Mouse (Mus musculus): ENCODE results near the gene Chmp4b. TPM values are rescaled to one million over a fixed set of nuclear protein-coding genes. Genes with fewer than 3 reads are reported as not detected.

Gene Chmp4b
- polyA plus RNA-seq, 1 experiment from 2014 or later = 17.5 TPM

DNA sequence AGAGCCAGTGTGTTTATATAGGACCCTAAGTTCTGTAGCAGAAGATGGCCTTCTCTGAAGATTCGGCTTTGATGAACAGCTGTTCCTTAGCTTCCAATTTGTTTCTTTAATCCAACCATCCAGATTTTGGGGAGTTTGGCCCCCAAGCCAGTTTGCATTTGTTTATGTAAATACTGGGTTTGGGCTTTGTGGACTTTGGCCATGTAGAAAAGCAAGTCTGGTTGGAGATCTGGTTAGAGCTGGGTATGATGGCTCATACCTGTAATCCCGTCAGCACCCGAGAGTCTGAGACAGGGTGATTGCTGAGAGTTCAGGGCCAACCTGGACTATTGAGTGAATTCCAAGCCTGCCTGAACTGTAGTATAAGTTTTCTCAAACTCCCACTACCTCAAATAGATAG lies 34.3 kb downstream of the Chmp4b start:
- no peak for ATAC-seq (ENCODE audit: low read depth)
- Histone ChIP-seq H3K4me2 (no peak overlapping the region), H3K27me3 (no peaks in the 10 kb centered on the region), H3K4me3 (replicated peaks) (no peak overlapping the region), H3K27ac (no peak overlapping the region), H3K9ac (no peak overlapping the region), H3K4me1 (replicated peaks) (peaks cover 19% of the 10 kb centered on the region), H3K36me3 (peaks cover 20% of the 10 kb centered on the region), H3K9me3 (replicated peaks) (no peaks in the 10 kb centered on the region)
- no peak for DNase-seq
- 82% methylated on average over 3 of the region's 3 CpGs for WGBS (ENCODE audit: insufficient replicate concordance)

- no peak for DNase-seq
- WGBS (ENCODE audit: insufficient replicate concordance) = 44% methylated on average over 3 of the region's 3 CpGs
- Histone ChIP-seq H3K4me1 (replicated peaks) (peaks cover 12% of the 10 kb centered on the region), H3K27me3 (no peaks in the 10 kb centered on the region), H3K4me2 (no peak overlapping the region), H3K9ac (no peak overlapping the region), H3K9me3 (replicated peaks) (no peaks in the 10 kb centered on the region), H3K4me3 (replicated peaks) (no peak overlapping the region), H3K36me3 (peaks cover 28% of the 10 kb centered on the region), H3K27ac (no peak overlapping the region)
- ATAC-seq (ENCODE audit: low read depth) = no peak
Observed at GRCm38 (mm10) chr2:154686819-154687218, 35.3 kb downstream of the Chmp4b start.

- no peaks in the 10 kb centered on the region for H3K9me3 ChIP-seq (replicated peaks)
- DNase-seq (no peak), ATAC-seq (ENCODE audit: low read depth) (no peak)
- H3K36me3 ChIP-seq = peaks cover 50% of the 10 kb centered on the region
- H3K4me1 ChIP-seq (replicated peaks) = peaks cover 17% of the 10 kb centered on the region
- WGBS (ENCODE audit: insufficient replicate concordance) = 88% methylated on average over 14 of the region's 14 CpGs
- H3K4me2 ChIP-seq = no peak overlapping the region
- no peak overlapping the region for H3K9ac ChIP-seq
- H3K27ac ChIP-seq = no peak overlapping the region
- H3K27me3 ChIP-seq = no peaks in the 10 kb centered on the region
- H3K4me3 ChIP-seq (replicated peaks) = no peak overlapping the region
Observed at GRCm38 (mm10) chr2:154689391-154689790, 37.9 kb downstream of the Chmp4b start.

GRCm38 (mm10) chr2:154690959-154691358 lies 39.5 kb downstream of the Chmp4b start:
- ATAC-seq (ENCODE audit: low read depth) (no peak), DNase-seq (no peak)
- no peaks in the 10 kb centered on the region for H3K27me3 ChIP-seq
- no peak overlapping the region; the same call in 1 of the 2 replicates for H3K27ac ChIP-seq
- no peak overlapping the region for H3K9ac ChIP-seq
- H3K4me1 ChIP-seq (replicated peaks) = peaks cover 10% of the 10 kb centered on the region
- no peak overlapping the region for H3K4me3 ChIP-seq (replicated peaks)
- no peak overlapping the region for H3K4me2 ChIP-seq
- 86% methylated on average over 5 of the region's 5 CpGs for whole genome bisulfite sequencing (ENCODE audit: insufficient replicate concordance)
- no peaks in the 10 kb centered on the region for H3K9me3 ChIP-seq (replicated peaks)
- H3K36me3 ChIP-seq = peaks cover 64% of the 10 kb centered on the region

GRCm38 (mm10) chr2:154693186-154693940 lies 41.9 kb downstream of the Chmp4b start:
- Histone ChIP-seq H3K9ac (no peak overlapping the region), H3K27ac (no peak overlapping the region), H3K27me3 (no peaks in the 10 kb centered on the region), H3K4me3 (replicated peaks) (no peak overlapping the region), H3K4me1 (replicated peaks) (0 out of 2 replicates have a peak, but pooled peaks cover 5% of the 10 kb centered on the region), H3K4me2 (no peak overlapping the region), H3K9me3 (replicated peaks) (no peaks in the 10 kb centered on the region), H3K36me3 (peaks cover 64% of the 10 kb centered on the region)
- DNase-seq (no peak), ATAC-seq (ENCODE audit: low read depth) (no peak)
- 76% methylated on average over 11 of the region's 11 CpGs for WGBS (ENCODE audit: insufficient replicate concordance)

DNA sequence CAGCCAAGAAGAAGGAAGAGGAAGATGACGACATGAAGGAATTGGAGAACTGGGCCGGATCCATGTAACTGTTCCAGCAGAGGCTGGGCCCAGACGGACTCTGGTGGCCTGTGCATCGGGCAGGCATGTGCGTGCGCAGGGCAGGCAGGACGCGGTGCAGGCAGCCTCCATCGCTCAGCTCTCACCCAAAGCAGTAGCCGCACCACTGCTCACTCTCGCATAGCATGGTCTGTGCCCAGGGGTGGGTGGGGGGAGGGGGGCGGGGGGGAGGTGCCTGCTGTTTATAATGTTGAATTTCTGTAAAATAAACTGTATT lies 42.4 kb downstream of the Chmp4b start:
- Histone ChIP-seq H3K27me3 (no peaks in the 10 kb centered on the region), H3K4me3 (replicated peaks) (no peak overlapping the region), H3K9ac (no peak overlapping the region), H3K36me3 (peaks cover 64% of the 10 kb centered on the region), H3K4me1 (replicated peaks) (0 out of 2 replicates have a peak, but pooled peaks cover 5% of the 10 kb centered on the region), H3K4me2 (no peak overlapping the region), H3K27ac (no peak overlapping the region), H3K9me3 (replicated peaks) (no peaks in the 10 kb centered on the region)
- DNase-seq (no peak), ATAC-seq (ENCODE audit: low read depth) (no peak)
- 89% methylated on average over 12 of the region's 12 CpGs for WGBS (ENCODE audit: insufficient replicate concordance)

DNA sequence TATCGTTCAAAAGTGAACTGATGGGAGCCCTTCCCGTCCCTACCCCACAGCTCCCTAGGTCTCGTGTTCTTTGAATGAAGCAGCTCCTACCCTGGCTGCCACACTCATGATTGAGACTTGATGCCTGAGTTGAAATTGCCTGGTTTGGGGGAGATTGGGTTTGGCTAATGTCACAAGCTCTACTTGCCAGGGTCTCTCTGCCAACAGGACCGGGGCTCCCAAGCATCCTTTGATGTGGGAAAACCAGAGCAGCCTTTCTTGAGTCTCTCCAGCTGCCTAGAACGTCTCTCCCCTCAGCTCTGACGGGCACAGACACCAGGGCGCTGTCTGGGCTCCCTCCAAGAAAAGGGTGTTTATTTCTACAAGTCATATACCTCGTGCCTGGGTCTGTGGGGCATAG lies 44.2 kb downstream of the Chmp4b start:
- WGBS (ENCODE audit: insufficient replicate concordance) = 77% methylated on average over 8 of the region's 8 CpGs
- Histone ChIP-seq H3K27ac (no peak overlapping the region), H3K36me3 (peaks cover 48% of the 10 kb centered on the region), H3K4me2 (no peak overlapping the region), H3K9me3 (replicated peaks) (no peaks in the 10 kb centered on the region), H3K4me3 (replicated peaks) (no peak overlapping the region), H3K27me3 (no peaks in the 10 kb centered on the region), H3K4me1 (replicated peaks) (0 out of 2 replicates have a peak, but pooled peaks cover 5% of the 10 kb centered on the region), H3K9ac (no peak overlapping the region)
- no peak for DNase-seq
- ATAC-seq (ENCODE audit: low read depth) = no peak

DNA sequence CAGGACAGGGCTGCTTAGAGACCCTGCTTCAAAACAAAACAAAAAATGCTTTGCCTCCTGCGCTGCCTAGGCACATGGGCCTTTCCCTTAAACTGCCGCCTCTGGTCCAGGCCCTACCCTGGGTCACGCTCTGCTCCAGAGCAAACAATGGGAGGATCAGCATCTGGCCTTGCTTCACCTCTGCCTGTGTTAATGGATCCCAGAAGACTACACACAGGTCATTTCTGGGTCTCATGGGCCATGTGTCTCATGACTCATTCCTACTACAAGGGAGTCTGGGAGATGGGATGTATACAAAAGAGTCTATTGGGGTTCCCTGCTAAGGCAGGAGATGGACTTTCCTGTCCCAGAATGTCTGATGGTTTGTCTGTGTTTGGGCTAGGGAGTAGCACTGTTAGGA lies 45.2 kb downstream of the Chmp4b start:
- H3K4me3 ChIP-seq (replicated peaks) = no peak overlapping the region
- H3K4me2 ChIP-seq = no peak overlapping the region
- no peak overlapping the region for H3K9ac ChIP-seq
- no peak overlapping the region for H3K27ac ChIP-seq
- no peaks in the 10 kb centered on the region for H3K9me3 ChIP-seq (replicated peaks)
- WGBS (ENCODE audit: insufficient replicate concordance) = 72% methylated on average over 3 of the region's 3 CpGs
- no peak; the same call in 1 of the 2 replicates for ATAC-seq (ENCODE audit: low read depth)
- H3K36me3 ChIP-seq = peaks cover 40% of the 10 kb centered on the region
- no peaks in the 10 kb centered on the region for H3K27me3 ChIP-seq
- 0 out of 2 replicates have a peak, but pooled peaks cover 5% of the 10 kb centered on the region for H3K4me1 ChIP-seq (replicated peaks)
- no peak for DNase-seq

DNA sequence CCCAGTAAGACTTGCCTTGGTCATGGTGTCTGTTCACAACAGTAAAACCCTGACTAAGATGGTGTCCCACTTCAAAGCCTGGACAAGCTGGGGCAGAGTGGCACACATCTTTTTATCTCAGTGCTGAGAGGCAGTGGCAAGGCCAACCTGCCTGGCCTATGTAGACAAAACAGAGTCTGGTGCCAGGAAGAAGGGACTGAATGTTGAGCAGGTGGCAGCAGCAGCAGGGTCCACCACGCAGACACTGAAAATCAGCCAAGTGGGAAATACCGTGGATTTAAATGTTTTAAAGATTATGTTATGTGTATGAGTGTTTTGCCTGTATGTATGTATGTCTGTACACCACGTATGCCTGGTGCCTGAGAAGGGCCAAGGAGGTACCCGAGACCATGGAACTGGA lies 47.9 kb downstream of the Chmp4b start:
- Histone ChIP-seq H3K4me2 (no peak overlapping the region), H3K27me3 (no peaks in the 10 kb centered on the region), H3K4me1 (replicated peaks) (peaks cover 3% of the 10 kb centered on the region; the same call in 1 of the 2 replicates), H3K9me3 (replicated peaks) (no peaks in the 10 kb centered on the region), H3K27ac (no peak overlapping the region), H3K4me3 (replicated peaks) (no peak overlapping the region), H3K9ac (no peak overlapping the region), H3K36me3 (peaks cover 15% of the 10 kb centered on the region)
- DNase-seq (no peak), ATAC-seq (ENCODE audit: low read depth) (no peak)
- WGBS (ENCODE audit: insufficient replicate concordance) = 78% methylated on average over 4 of the region's 4 CpGs

DNA sequence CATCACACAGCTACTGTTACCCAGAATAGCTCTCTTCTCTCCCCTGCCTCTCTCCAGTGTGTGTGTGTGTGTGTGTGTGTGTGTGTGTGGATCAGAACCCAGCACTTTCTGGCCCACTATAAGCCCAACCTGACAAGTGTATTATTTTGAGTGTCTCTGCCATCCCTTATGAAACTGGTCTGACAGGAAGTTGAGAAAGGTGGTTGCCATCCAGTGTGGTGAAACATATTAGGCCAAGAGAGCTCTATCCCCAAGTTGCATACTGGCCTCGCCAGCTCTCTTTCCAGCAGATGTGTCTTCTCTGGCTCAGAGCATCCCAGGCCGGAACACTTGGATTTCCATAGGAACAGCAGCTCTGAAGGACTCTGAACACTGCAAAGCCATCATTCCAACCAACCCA lies 48.7 kb downstream of the Chmp4b start:
- no peak for ATAC-seq (ENCODE audit: low read depth)
- DNase-seq = no peak
- Histone ChIP-seq H3K9me3 (replicated peaks) (no peaks in the 10 kb centered on the region), H3K27ac (no peak overlapping the region), H3K4me2 (no peak overlapping the region), H3K4me3 (replicated peaks) (no peak overlapping the region), H3K36me3 (peaks cover 6% of the 10 kb centered on the region), H3K4me1 (replicated peaks) (peaks cover 3% of the 10 kb centered on the region; the same call in 1 of the 2 replicates), H3K27me3 (no peaks in the 10 kb centered on the region), H3K9ac (no peak overlapping the region)
- 68% methylated on average over 2 of the region's 2 CpGs for WGBS (ENCODE audit: insufficient replicate concordance)

GRCm38 (mm10) chr2:154702637-154703315 lies 51.3 kb downstream of the Chmp4b start:
- Histone ChIP-seq H3K9ac (no peak overlapping the region), H3K9me3 (replicated peaks) (no peaks in the 10 kb centered on the region)
- peak; percentile 41; the same call in 1 of the 2 replicates for ATAC-seq (ENCODE audit: low read depth)

More at GRCm38 (mm10) chr2:154702637-154703315, 51.3 kb downstream of the Chmp4b start:
- H3K27me3 ChIP-seq = no peaks in the 10 kb centered on the region
- H3K4me2 ChIP-seq = peak overlapping the region; percentile 39
- no peak overlapping the region for H3K27ac ChIP-seq
- peaks cover 3% of the 10 kb centered on the region; the same call in 1 of the 2 replicates for H3K4me1 ChIP-seq (replicated peaks)
- DNase-seq = peak; percentile 53
- H3K36me3 ChIP-seq = no peaks in the 10 kb centered on the region
- 5% methylated on average over 17 of the region's 17 CpGs for WGBS (ENCODE audit: insufficient replicate concordance)
- no peak overlapping the region; the same call in 1 of the 2 replicates for H3K4me3 ChIP-seq (replicated peaks)

Measured in liver, embryonic 13.5 days (tissue).